Mouse (Mus musculus) ES-E14 (cell line): ENCODE data around the gene Rap1gds1. TPM values are rescaled to one million over a fixed set of nuclear protein-coding genes. Genes with fewer than 3 reads are reported as not detected.

ENCODE experiments used
- DNase-seq: peaks from one replicate; pipeline ENCODE4 v3.0.0-alpha.2; 2013; ENCODE audit warnings: low read depth, low spot score
- H3K27ac ChIP-seq: 2 replicates; pipeline ENCODE4 v1.5.1; 2012; ENCODE audit warnings: low read depth, mild to moderate bottlenecking, low read length, moderate library complexity, mixed read lengths; ENCODE audit not compliant: poor library complexity, insufficient read depth, severe bottlenecking
- H3K36me3 ChIP-seq: 2 replicates; pipeline ENCODE4 v1.6.1; 2012; ENCODE audit warnings: mild to moderate bottlenecking, low read length, moderate library complexity, mixed read lengths; ENCODE audit not compliant: control insufficient read depth, poor library complexity, insufficient read depth, severe bottlenecking
- H3K4me1 ChIP-seq, 2 experiments: fragments of 150-350 bp in 1 of 2; sonication (generic) in 1 of 2; 2 replicates each; pipeline ENCODE4 v1.6.1; 2012; ENCODE audit warnings: low read length in 2 of 2, mild to moderate bottlenecking in 1 of 2, mixed read lengths in 1 of 2; ENCODE audit not compliant: control insufficient read depth in 2 of 2, insufficient read depth in 2 of 2, poor library complexity in 1 of 2
- H3K4me3 ChIP-seq, 2 experiments: fragments of 150-350 bp in 1 of 2; sonication (generic) in 1 of 2; 2 replicates each; pipeline ENCODE4 v1.5.1; 2012; ENCODE audit warnings: low read length in 2 of 2, low read depth in 1 of 2, mild to moderate bottlenecking in 1 of 2, mixed read lengths in 1 of 2; ENCODE audit not compliant: insufficient read depth in 1 of 2, poor library complexity in 1 of 2, severe bottlenecking in 1 of 2
- H3K9ac ChIP-seq: 2 replicates; pipeline ENCODE4 v1.6.1; 2012; ENCODE audit warnings: low read depth, mild to moderate bottlenecking, low read length, mixed read lengths; ENCODE audit not compliant: poor library complexity, insufficient read depth, severe bottlenecking
- H3K9me3 ChIP-seq: fragments of 150-350 bp; sonication (generic); 2 replicates; pipeline ENCODE4 v1.6.1; 2012; ENCODE audit warnings: low read depth, mild to moderate bottlenecking, low read length; ENCODE audit not compliant: control insufficient read depth, insufficient read depth
- CHD2 ChIP-seq: IDR thresholded peaks from 2 replicates; pipeline ENCODE4 v1.6.1; 2014; ENCODE audit warnings: mild to moderate bottlenecking, low read depth, low read length, inconsistent platforms
- HCFC1 ChIP-seq: IDR thresholded peaks from 2 replicates; pipeline ENCODE4 v1.6.1; 2012; ENCODE audit warnings: low read length, inconsistent platforms, borderline replicate concordance; ENCODE audit not compliant: insufficient read depth
- MAFK ChIP-seq: IDR thresholded peaks from 2 replicates; pipeline ENCODE4 v1.6.1; 2014; ENCODE audit warnings: mild to moderate bottlenecking, low read depth, low read length, inconsistent platforms; ENCODE audit not compliant: insufficient read depth
- ZC3H11A ChIP-seq: IDR thresholded peaks from 2 replicates; pipeline ENCODE4 v1.6.1; 2012; ENCODE audit warnings: low read depth, mild to moderate bottlenecking, inconsistent platforms, low read length, borderline replicate concordance
- ZNF384 ChIP-seq: IDR thresholded peaks from 2 replicates; pipeline ENCODE4 v1.6.1; 2012; ENCODE audit warnings: low read depth, low read length, inconsistent platforms
- in situ Hi-C, 2 experiments: fragments of 600-800 bp; cut with MboI; formaldehyde crosslinking; loops; one replicate each; pipeline ENCODE4 v1.15.1; 2025; ENCODE audit warnings: low sequenced_read_pairs in 2 of 2, inconsistent platforms in 1 of 2; ENCODE audit not compliant: unreplicated experiment in 2 of 2
- total RNA-seq: library from RNA; depleted of rRNA; stranded (reverse); fragments of 300-350 nt; gene quantifications from 2 replicates; pipeline ENCODE4 v1.2.3, GENCODE M21; 2012

The Rap1gds1 gene
- total RNA-seq, 1 experiment: 21.9 TPM

- in situ Hi-C loops: no loop called here
- Histone ChIP-seq H3K27ac (no peak overlapping the region), H3K4me3 (no peak overlapping the region), H3K4me1 (peaks cover 0 to 5% of the 10 kb centered on the region in 2 experiments; a peak in 1 of 4 replicates), H3K36me3 (no peaks in the 10 kb centered on the region), H3K9me3 (no peaks in the 10 kb centered on the region), H3K9ac (no peak overlapping the region)
- no peak for TF ChIP-seq MAFK
- TF ChIP-seq ZC3H11A: no peak
- TF ChIP-seq HCFC1: no peak
- no peak for TF ChIP-seq CHD2
- no peak for TF ChIP-seq ZNF384
- no peak for DNase-seq
These were observed 4.8 kb upstream of the Rap1gds1 start for GRCm38 (mm10) chr3:139079831-139080230.

- TF ChIP-seq ZNF384 (no peak), HCFC1 (no peak), ZC3H11A (no peak), CHD2 (no peak)
- Histone ChIP-seq H3K9me3 (no peaks in the 10 kb centered on the region), H3K36me3 (no peaks in the 10 kb centered on the region), H3K27ac (no peak overlapping the region), H3K4me3 (no peak overlapping the region), H3K9ac (no peak overlapping the region), H3K4me1 (peaks cover 0 to 6% of the 10 kb centered on the region in 2 experiments; a peak in 1 of 4 replicates)
- no peak for DNase-seq
- in situ Hi-C loops: no loop called here
These were observed 3.0 kb upstream of the Rap1gds1 start for GRCm38 (mm10) chr3:139078010-139078409.

- Histone ChIP-seq H3K4me1 (peaks cover 0 to 6% of the 10 kb centered on the region in 2 experiments; a peak in 1 of 4 replicates), H3K9ac (peak overlapping the region; percentile 90; the same call in 1 of the 2 replicates), H3K4me3 (peak overlapping the region; percentile 74 to 91), H3K9me3 (no peaks in the 10 kb centered on the region), H3K27ac (no peak overlapping the region), H3K36me3 (no peaks in the 10 kb centered on the region)
- DNase-seq: no peak
- in situ Hi-C loops: no loop called here
- TF ChIP-seq ZNF384: no peak
- no peak for TF ChIP-seq ZC3H11A
- TF ChIP-seq CHD2: no peak
- TF ChIP-seq MAFK: no peak
- TF ChIP-seq HCFC1: no peak
These were observed 1.1 kb upstream of the Rap1gds1 start for GRCm38 (mm10) chr3:139076059-139076455.

GRCm38 (mm10) chr3:139075333-139076058 lies 495 bp upstream of the Rap1gds1 start:
- DNase-seq: peak; percentile 59
- H3K27ac ChIP-seq: peak overlapping the region; percentile 70; the same call in 1 of the 2 replicates
- H3K9me3 ChIP-seq: no peaks in the 10 kb centered on the region
- peaks cover 0 to 6% of the 10 kb centered on the region in 2 experiments; a peak in 1 of 4 replicates for H3K4me1 ChIP-seq
- H3K36me3 ChIP-seq: no peaks in the 10 kb centered on the region
- in situ Hi-C loops: no loop called here
- H3K9ac ChIP-seq: peak overlapping the region; percentile 90
- peak overlapping the region; percentile 74 to 91 for H3K4me3 ChIP-seq
- TF ChIP-seq HCFC1: peak; percentile 38; the same call in 1 of the 2 replicates
- TF ChIP-seq ZC3H11A: no peak

- Histone ChIP-seq H3K9me3 (no peaks in the 10 kb centered on the region), H3K36me3 (no peaks in the 10 kb centered on the region), H3K9ac (peak overlapping the region; percentile 97), H3K4me1 (peaks cover 0 to 6% of the 10 kb centered on the region in 2 experiments; a peak in 1 of 4 replicates), H3K4me3 (peak overlapping the region; percentile 91 to 96), H3K27ac (no peak overlapping the region)
- in situ Hi-C loops: no loop called here
- peak; percentile 6 for DNase-seq
- TF ChIP-seq HCFC1 (no peak), MAFK (no peak), ZNF384 (no peak), ZC3H11A (no peak), CHD2 (no peak)
These were observed 1.1 kb downstream of the Rap1gds1 start for GRCm38 (mm10) chr3:139073801-139074483.
